8 mouse cellular contexts compared by ENCODE assay signal in the genomic region with DNA sequence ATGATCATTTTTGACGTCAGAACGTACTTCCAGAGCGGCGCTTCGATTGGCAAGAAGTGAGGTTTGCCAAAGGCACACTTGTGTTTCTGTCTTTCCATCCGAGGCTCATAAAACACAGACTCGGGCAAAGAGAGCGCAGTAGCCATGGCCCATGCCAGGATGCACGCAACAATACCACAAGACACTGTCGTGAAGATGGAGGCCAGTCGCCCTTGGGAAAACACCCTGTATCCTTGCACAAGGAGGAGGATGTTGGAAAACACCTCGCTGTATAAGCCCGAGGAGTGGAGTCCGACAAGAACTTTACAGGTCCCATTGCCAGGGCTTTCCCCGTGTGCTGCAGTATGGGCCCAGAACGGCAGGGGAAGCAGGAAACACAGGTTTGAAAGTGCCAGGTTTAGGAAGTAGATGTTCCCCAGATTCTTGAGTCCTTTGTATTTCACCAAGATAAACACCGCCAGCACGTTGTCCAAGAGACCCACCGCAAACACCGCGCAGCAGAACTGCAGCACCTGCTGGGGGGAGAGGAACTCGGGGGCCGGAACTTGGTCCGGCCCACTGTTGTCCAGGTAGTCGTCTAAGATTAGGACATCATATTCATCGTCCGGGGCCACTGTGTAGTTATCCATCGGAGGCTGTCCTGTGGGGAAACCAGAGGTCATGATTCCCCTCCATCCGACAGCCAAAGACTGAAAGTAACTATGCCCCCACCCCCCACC. TPM values are rescaled to one million over a fixed set of nuclear protein-coding genes. Genes with fewer than 3 reads are reported as not detected.
A peak's percentile ranks its signal among the peaks of the same experiment; 100 is the strongest.
DNase-seq lines count a peak whose midpoint lies in the region; ATAC-seq and TF ChIP-seq lines count a peak whose summit lies in the region.

No protein-coding gene starts in this region.

- no peaks in the 10 kb centered on the region for H3K27me3 ChIP-seq in heart, adult 2 months (ENCODE audit: control insufficient read depth, insufficient read depth, low read length)
- H3K27me3 ChIP-seq in heart, embryonic 13.5 days (replicated peaks): no peaks in the 10 kb centered on the region
- no peaks in the 10 kb centered on the region for H3K27me3 ChIP-seq in liver, embryonic 14.5 days (ENCODE audit: control insufficient read depth, insufficient read depth, low read length)

- peak overlapping the region; percentile 64 for H3K4me3 ChIP-seq in heart, adult 2 months
- H3K4me3 ChIP-seq in ES-E14 (ENCODE audit: insufficient read depth in 1 of 2, low read depth in 1 of 2, low read length in 2 of 2, poor library complexity in 1 of 2, severe bottlenecking in 1 of 2): peak overlapping the region; percentile 41 to 46; a peak in 3 of 4 replicates
- H3K4me3 ChIP-seq in heart, embryonic 13.5 days: peak overlapping the region; percentile 54
- H3K4me3 ChIP-seq in liver, embryonic 14.5 days (ENCODE audit: insufficient read depth in 1 of 2, low read depth in 2 of 2, low read length in 2 of 2): peak overlapping the region; percentile 83 to 91

- in situ Hi-C loops in ES-E14 (cut with MboI; ENCODE audit: low sequenced_read_pairs in 2 of 2, unreplicated experiment in 2 of 2): no loop called here

- TF ChIP-seq POLR2A in heart, adult 2 months (IDR thresholded peaks at IDR 0.05; ENCODE audit: insufficient read depth, low read depth, low read length): no peak

- H3K36me3 ChIP-seq in heart, adult 2 months (ENCODE audit: control insufficient read depth, insufficient read depth, low read length): peaks cover 2% of the 10 kb centered on the region
- no peaks in the 10 kb centered on the region for H3K36me3 ChIP-seq in ES-E14 (ENCODE audit: control insufficient read depth, insufficient read depth, low read length, poor library complexity, severe bottlenecking)
- no peaks in the 10 kb centered on the region for H3K36me3 ChIP-seq in heart, embryonic 13.5 days
- H3K36me3 ChIP-seq in liver, embryonic 14.5 days (replicated peaks; ENCODE audit: control insufficient read depth, insufficient read depth, low read depth): peaks cover 13% of the 10 kb centered on the region

- no peaks in the 10 kb centered on the region for H3K79me2 ChIP-seq in heart, adult 2 months (replicated peaks; ENCODE audit: control insufficient read depth, insufficient read depth, low read length)

- peaks cover 10% of the 10 kb centered on the region for H3K4me1 ChIP-seq in heart, adult 2 months (ENCODE audit: control insufficient read depth, insufficient read depth, low read length)
- peaks cover 0 to 8% of the 10 kb centered on the region in 2 experiments; a peak in 1 of 4 replicates for H3K4me1 ChIP-seq in ES-E14 (ENCODE audit: control insufficient read depth in 2 of 2, insufficient read depth in 2 of 2, low read length in 2 of 2, poor library complexity in 1 of 2)
- H3K4me1 ChIP-seq in heart, embryonic 13.5 days: peaks cover 36% of the 10 kb centered on the region
- peaks cover 25 to 41% of the 10 kb centered on the region in 2 experiments for H3K4me1 ChIP-seq in liver, embryonic 14.5 days (replicated peaks; ENCODE audit: control insufficient read depth in 2 of 2, insufficient read depth in 2 of 2, low read length in 1 of 2)

- no peaks in the 10 kb centered on the region for H3K9me3 ChIP-seq in ES-E14 (ENCODE audit: control insufficient read depth, insufficient read depth, low read depth, low read length)
- no peaks in the 10 kb centered on the region for H3K9me3 ChIP-seq in heart, embryonic 13.5 days
- H3K9me3 ChIP-seq in liver, embryonic 14.5 days (ENCODE audit: control insufficient read depth, low read length): no peaks in the 10 kb centered on the region

- no peak for ATAC-seq in heart, embryonic 13.5 days (ENCODE audit: extremely low read depth, insufficient number of reproducible peaks, low FRiP score, low TSS enrichment)
- no peak for ATAC-seq in liver, embryonic 14.5 days (ENCODE audit: insufficient read depth)

- intact Hi-C loops in heart, adult 2 months (cut with DNase I): no loop called here

- peak in 1 of 2 experiments; percentile 52 for DNase-seq in heart, adult 2 months
- no peak for DNase-seq in heart, adult 9 months (ENCODE audit: low spot score in 2 of 2)
- no peak for DNase-seq in ES-E14 (ENCODE audit: low read depth, low spot score)
- peak in 1 of 3 experiments; percentile 24 for DNase-seq in liver, embryonic 14.5 days (ENCODE audit: low read depth in 3 of 3, low spot score in 3 of 3)
- DNase-seq in spleen, postnatal 4 days (ENCODE audit: low spot score in 2 of 2): peak; percentile 16 to 71
- DNase-seq in cerebellum, adult 8-10 months: no peak
- DNase-seq in adrenal gland, adult 2 months: no peak

- H3K27ac ChIP-seq in heart, adult 2 months: peak overlapping the region; percentile 91
- no peak overlapping the region for H3K27ac ChIP-seq in ES-E14 (ENCODE audit: insufficient read depth, low read depth, low read length, poor library complexity, severe bottlenecking)
- peak overlapping the region; percentile 59 for H3K27ac ChIP-seq in heart, embryonic 13.5 days (replicated peaks)
- peak overlapping the region; percentile 99 for H3K27ac ChIP-seq in liver, embryonic 14.5 days

- WGBS in heart, adult 2 months: 29% methylated on average over 29 of the region's 29 CpGs
- 49% methylated on average over 29 of the region's 29 CpGs for WGBS in heart, embryonic 13.5 days
- WGBS in liver, embryonic 14.5 days (ENCODE audit: insufficient replicate concordance): 35% methylated on average over 29 of the region's 29 CpGs

- peak overlapping the region; percentile 59 for H3K9ac ChIP-seq in heart, adult 2 months (ENCODE audit: low read depth, low read length)
- peak overlapping the region; percentile 47; the same call in 1 of the 2 replicates for H3K9ac ChIP-seq in ES-E14 (ENCODE audit: insufficient read depth, low read depth, low read length, poor library complexity, severe bottlenecking)
- peak overlapping the region; percentile 72 for H3K9ac ChIP-seq in heart, embryonic 13.5 days
- peak overlapping the region; percentile 97 for H3K9ac ChIP-seq in liver, embryonic 14.5 days (replicated peaks)

- no peak for TF ChIP-seq EP300 in heart, adult 2 months (IDR thresholded peaks at IDR 0.05; ENCODE audit: insufficient read depth, low read depth, low read length)
- TF ChIP-seq EP300 in liver, embryonic 14.5 days (IDR thresholded peaks at IDR 0.05; ENCODE audit: low read depth): no peak

- peak; percentile 32; the same call in 1 of the 2 replicates for TF ChIP-seq CTCF in heart, adult 2 months (IDR thresholded peaks at IDR 0.05)
- TF ChIP-seq CTCF in liver, embryonic 14.5 days (IDR thresholded peaks at IDR 0.05; ENCODE audit: low read depth): peak; percentile 30; the same call in 1 of the 2 replicates

- peak overlapping the region; percentile 70 for H3K4me2 ChIP-seq in heart, embryonic 13.5 days
- H3K4me2 ChIP-seq in liver, embryonic 14.5 days (ENCODE audit: low read depth): peak overlapping the region; percentile 88

TF ChIP-seq in ES-E14, 5 proteins besides CTCF, POLR2A, EP300 and RAD21:
- TF ChIP-seq CHD2 (IDR thresholded peaks at IDR 0.05; ENCODE audit: low read depth, low read length): no peak

RNA-seq across cellular contexts. Expression of gene Ccrl2, which starts 1.4 kb away (rescaled TPM):
- total RNA-seq in heart, adult 2 months (2021): 10 to 100 TPM in 1 of 2 experiments, 1 to 10 TPM in 1; 7.5 to 16.3 TPM
- polyA plus RNA-seq in heart, adult 2 months (2012; rRNA removed): 16.0 and 20.1 TPM in 2 replicates
- 0.26 and 0.40 TPM in 2 replicates for total RNA-seq in ES-E14 (2012; rRNA removed)
- 2.5 and 2.8 TPM in 2 replicates for polyA plus RNA-seq in heart, embryonic 13.5 days (2015; fragmentation: Nextera tagmentation; extraction: Ambion mirVana)
- 7.2 and 8.8 TPM in 2 replicates for polyA plus RNA-seq in liver, embryonic 14.5 days (2012; rRNA removed)
- 14.3 and 16.6 TPM in 2 replicates for polyA plus RNA-seq in liver, embryonic 14.5 days (2014; fragmentation: Nextera tagmentation; extraction: Ambion mirVana)
- total RNA-seq in adrenal gland, adult 2 months (2021): 10 to 100 TPM in 1 of 2 experiments, 1 to 10 TPM in 1; 8.0 to 10.1 TPM
- 4.8 and 5.2 TPM in 2 replicates for polyA plus RNA-seq in adrenal gland, adult 2 months (2012; rRNA removed)

RNA-seq across cellular contexts. Expression of gene Ltf, which starts 36.9 kb away (rescaled TPM):
- not detected for total RNA-seq in heart, adult 2 months (2021)
- polyA plus RNA-seq in heart, adult 2 months (2012; rRNA removed): 0.32 and 20.1 TPM in 2 replicates
- 0.48 TPM in 1 of 2 replicates, not detected in the other for total RNA-seq in ES-E14 (2012; rRNA removed)
- 1.1 TPM in 2 replicates for polyA plus RNA-seq in heart, embryonic 13.5 days (2015; fragmentation: Nextera tagmentation; extraction: Ambion mirVana)
- 4.9 and 7.4 TPM in 2 replicates for polyA plus RNA-seq in liver, embryonic 14.5 days (2012; rRNA removed)
- polyA plus RNA-seq in liver, embryonic 14.5 days (2014; fragmentation: Nextera tagmentation; extraction: Ambion mirVana): 24.5 and 29.8 TPM in 2 replicates
- total RNA-seq in adrenal gland, adult 2 months (2021): 1 to 10 TPM in 1 of 2 experiments, under 1 TPM in 1; 0.86 to 2.1 TPM
- 0.26 TPM in 1 of 2 replicates, not detected in the other for polyA plus RNA-seq in adrenal gland, adult 2 months (2012; rRNA removed)

Comparison
In these comparisons a context has a peak if more than half of its experiments do, and no peak if none do; other contexts are left out.
1. DNase-seq: peak in spleen, postnatal 4 days (2 of 2); none in heart, adult 9 months (0 of 2), ES-E14 (single experiment), cerebellum, adult 8-10 months (single experiment) and adrenal gland, adult 2 months (single experiment).
2. H3K9ac ChIP-seq: peak in every context shown above with its lines; median percentile 97 in liver, embryonic 14.5 days; 72 in heart, embryonic 13.5 days; 59 in heart, adult 2 months; 47 in ES-E14.
3. Peak in every context shown above with its lines, with median percentiles within 50 percentile points of each other: H3K4me3 ChIP-seq.